Mouse (Mus musculus) lung, postnatal 0 days (tissue): ENCODE results near the gene Poldip2. TPM values are rescaled to one million over a fixed set of nuclear protein-coding genes. Genes with fewer than 3 reads are reported as not detected.

Experiments used
- ATAC-seq: fragments of 200-750 bp; cut with Nextera tagmentation; 2 replicates; pipeline ENCODE4 v1.8.0; 2017; ENCODE audit warnings: moderate library complexity
- DNase-seq: peaks from one replicate; pipeline ENCODE4 v3.0.0-alpha.2; 2016; ENCODE audit warnings: low spot score
- H3K27ac ChIP-seq: fragments of 300-500 bp; sonication (generic); 2 replicates; pipeline ENCODE4 v1.5.1; 2014; ENCODE audit warnings: antibody characterized with exemption, mild to moderate bottlenecking, low read length, mixed read lengths
- H3K27me3 ChIP-seq: fragments of 300-500 bp; sonication (generic); replicated peaks from 2 replicates; pipeline ENCODE4 v1.6.1; 2014; ENCODE audit warnings: low read length, mixed read lengths; ENCODE audit not compliant: insufficient read depth
- H3K36me3 ChIP-seq: fragments of 300-500 bp; sonication (generic); 2 replicates; pipeline ENCODE4 v1.6.1; 2014; ENCODE audit warnings: low read length, mixed read lengths; ENCODE audit not compliant: insufficient read depth
- H3K4me1 ChIP-seq: fragments of 300-500 bp; sonication (generic); 2 replicates; pipeline ENCODE4 v1.6.1; 2014; ENCODE audit warnings: antibody characterized with exemption, low read depth, low read length, mixed read lengths; ENCODE audit not compliant: insufficient read depth
- H3K4me2 ChIP-seq: fragments of 300-500 bp; sonication (generic); replicated peaks from 2 replicates; pipeline ENCODE4 v1.6.1; 2014; ENCODE audit warnings: low read depth, mild to moderate bottlenecking, low read length, moderate library complexity, mixed read lengths
- H3K4me3 ChIP-seq: fragments of 300-500 bp; sonication (generic); 2 replicates; pipeline ENCODE4 v1.5.1; 2014; ENCODE audit warnings: low read depth, low read length
- H3K9ac ChIP-seq: fragments of 300-500 bp; sonication (generic); replicated peaks from 2 replicates; pipeline ENCODE4 v1.6.1; 2014; ENCODE audit warnings: low read depth, mild to moderate bottlenecking
- H3K9me3 ChIP-seq: fragments of 300-500 bp; sonication (generic); 2 replicates; pipeline ENCODE4 v1.6.1; 2016; ENCODE audit warnings: low read length, mixed read lengths
- CTCF ChIP-seq: IDR thresholded peaks from 2 replicates; pipeline ENCODE4 v1.5.1; 2016; ENCODE audit warnings: antibody characterized with exemption, mild to moderate bottlenecking
- EP300 ChIP-seq: IDR thresholded peaks from 2 replicates; pipeline ENCODE4 v1.6.1; 2016; ENCODE audit warnings: antibody characterized with exemption, mild to moderate bottlenecking, control low read depth
- WGBS: fragments of 180-500 bp; shearing (Covaris S2); extraction: QIAGEN DNeasy Blood & Tissue Kit; methylation state at CpG from one replicate; pipeline ENCODE4 v1.1.7; 2014; 5-methylcytosine and 5-hydroxymethylcytosine counted together
- polyA plus RNA-seq: library from polyadenylated mRNA; unstranded; fragments of >200 nt; fragmentation: Nextera tagmentation; extraction: Ambion mirVana; gene quantifications from 2 replicates; pipeline ENCODE4 v1.2.1, GENCODE M21; 2015

The Poldip2 gene
- polyA plus RNA-seq, 1 experiment from 2014 or later = 111 TPM

- Histone ChIP-seq H3K4me3 (no peak overlapping the region), H3K9ac (no peak overlapping the region), H3K9me3 (no peaks in the 10 kb centered on the region), H3K4me1 (0 out of 2 replicates have a peak, but pooled peaks cover 5% of the 10 kb centered on the region), H3K36me3 (no peaks in the 10 kb centered on the region), H3K27ac (no peak overlapping the region), H3K4me2 (no peak overlapping the region), H3K27me3 (peaks cover 13% of the 10 kb centered on the region; the same call in 1 of the 2 replicates)
- TF ChIP-seq CTCF (no peak), EP300 (no peak)
- ATAC-seq = no peak
- WGBS = 28% methylated on average over 16 of the region's 16 CpGs
- DNase-seq = no peak
Observed at GRCm38 (mm10) chr11:78499543-78499942, 12.4 kb upstream of the Poldip2 start.

DNA sequence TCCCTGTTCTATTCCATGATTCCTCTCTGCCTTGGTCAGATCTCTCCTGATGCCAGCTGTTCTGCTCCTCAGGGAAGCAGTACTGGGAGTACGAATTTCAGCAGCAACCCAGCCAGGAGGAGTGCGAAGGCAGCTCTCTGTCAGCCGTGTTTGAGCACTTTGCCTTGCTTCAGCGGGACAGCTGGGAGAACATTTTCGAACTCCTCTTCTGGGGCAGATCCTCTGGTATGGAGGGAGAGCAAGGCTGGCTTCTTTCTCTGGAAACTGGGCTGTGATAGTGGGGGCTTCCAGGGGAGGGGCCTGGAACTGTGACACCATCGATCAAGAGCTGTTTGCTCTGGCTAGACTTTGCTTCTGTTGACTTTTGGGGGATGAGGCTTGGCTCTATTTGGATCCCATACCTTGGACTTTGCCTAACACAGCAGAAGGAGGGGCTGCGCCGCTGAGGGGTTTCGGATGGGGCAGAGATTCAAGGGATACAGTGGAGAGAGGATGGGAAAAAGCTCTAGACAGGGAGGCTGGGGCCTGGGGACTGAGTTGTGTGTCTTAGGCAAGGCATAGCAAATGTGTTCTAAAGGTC is 11.3 kb upstream of the Poldip2 start:
- Histone ChIP-seq H3K9ac (no peak overlapping the region), H3K27me3 (peaks cover 8% of the 10 kb centered on the region; the same call in 1 of the 2 replicates), H3K36me3 (no peaks in the 10 kb centered on the region), H3K4me1 (0 out of 2 replicates have a peak, but pooled peaks cover 5% of the 10 kb centered on the region), H3K4me2 (no peak overlapping the region), H3K4me3 (no peak overlapping the region), H3K27ac (no peak overlapping the region), H3K9me3 (no peaks in the 10 kb centered on the region)
- ATAC-seq (no peak), DNase-seq (no peak)
- TF ChIP-seq EP300 (no peak), CTCF (no peak)
- 53% methylated on average over 9 of the region's 9 CpGs for WGBS

- no peak for TF ChIP-seq CTCF
- TF ChIP-seq EP300 = no peak
- H3K4me3 ChIP-seq = no peak overlapping the region
- ATAC-seq (no peak), DNase-seq (no peak)
- no peak overlapping the region for H3K27ac ChIP-seq
- no peak overlapping the region for H3K9ac ChIP-seq
- peaks cover 8% of the 10 kb centered on the region; the same call in 1 of the 2 replicates for H3K27me3 ChIP-seq
- WGBS = 66% methylated on average over 20 of the region's 20 CpGs
- 0 out of 2 replicates have a peak, but pooled peaks cover 5% of the 10 kb centered on the region for H3K4me1 ChIP-seq
- no peaks in the 10 kb centered on the region for H3K9me3 ChIP-seq
- H3K36me3 ChIP-seq = 0 out of 2 replicates have a peak, but pooled peaks cover 7% of the 10 kb centered on the region
- no peak overlapping the region for H3K4me2 ChIP-seq
Observed at GRCm38 (mm10) chr11:78501529-78501928, 10.5 kb upstream of the Poldip2 start.

DNA sequence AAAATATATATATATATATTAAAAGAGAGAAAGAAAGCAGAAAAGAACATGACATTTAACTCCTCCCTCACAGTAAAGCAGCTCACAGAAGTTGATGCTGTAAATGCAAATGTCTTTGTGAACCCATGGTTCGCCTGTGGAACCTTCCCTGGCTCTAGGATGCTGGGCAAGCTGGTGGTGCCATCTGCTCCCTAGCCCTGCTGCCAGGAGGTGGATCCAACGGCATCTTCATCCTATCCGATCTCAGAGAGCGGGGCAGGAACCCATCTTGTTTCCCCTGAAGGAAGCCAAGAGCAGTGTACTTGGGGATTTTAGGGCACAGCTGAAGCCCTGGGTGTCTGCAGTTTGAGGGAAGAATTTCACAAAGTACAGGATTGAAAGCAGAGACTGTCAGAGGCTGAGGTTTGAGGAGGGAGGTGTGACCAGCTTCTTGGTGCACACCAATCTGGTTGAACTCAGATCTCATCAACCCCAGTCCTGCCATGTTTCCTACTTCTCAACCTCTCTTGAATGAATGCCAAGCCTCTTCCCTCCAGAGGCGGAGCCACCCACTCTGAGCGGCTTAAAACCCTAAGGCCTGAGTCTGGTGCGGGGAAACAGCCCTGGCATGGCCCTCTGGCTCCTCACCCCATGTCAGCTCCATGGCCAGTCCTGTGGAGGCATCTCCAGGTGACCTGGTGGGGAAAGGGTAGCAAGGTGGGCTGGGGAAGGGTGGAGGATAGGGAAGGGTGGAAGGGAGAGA is 8.9 kb upstream of the Poldip2 start, which contains the start of gene Sebox:
TSS of gene Sebox (plus strand) at position 539 of the 742 bp plus-strand sequence.
- Histone ChIP-seq H3K9ac (no peak within 1 kb of the TSS), H3K4me3 (no peak within 1 kb of the TSS), H3K9me3 (no peaks in the 10 kb centered on the region), H3K4me2 (no peak within 1 kb of the TSS), H3K4me1 (no peaks in the 10 kb centered on the region), H3K36me3 (peaks cover 14% of the 10 kb centered on the region), H3K27ac (no peak within 1 kb of the TSS), H3K27me3 (peaks cover 8% of the 10 kb centered on the region; the same call in 1 of the 2 replicates)
- 57% methylated on average over 7 of the region's 7 CpGs for WGBS
- ATAC-seq (no peak), DNase-seq (no peak)
- TF ChIP-seq CTCF = no peak
- no peak for TF ChIP-seq EP300

- 79% methylated on average over 3 of the region's 3 CpGs for WGBS
- H3K4me1 ChIP-seq = no peaks in the 10 kb centered on the region
- H3K27me3 ChIP-seq = no peaks in the 10 kb centered on the region
- DNase-seq = no peak
- no peaks in the 10 kb centered on the region for H3K9me3 ChIP-seq
- no peak overlapping the region for H3K4me2 ChIP-seq
- no peak for ATAC-seq
- H3K4me3 ChIP-seq = no peak overlapping the region
- TF ChIP-seq CTCF (no peak), EP300 (no peak)
- peaks cover 20% of the 10 kb centered on the region for H3K36me3 ChIP-seq
- no peak overlapping the region for H3K9ac ChIP-seq
- no peak overlapping the region for H3K27ac ChIP-seq
Observed at GRCm38 (mm10) chr11:78505430-78505829, 6.6 kb upstream of the Poldip2 start.

DNA sequence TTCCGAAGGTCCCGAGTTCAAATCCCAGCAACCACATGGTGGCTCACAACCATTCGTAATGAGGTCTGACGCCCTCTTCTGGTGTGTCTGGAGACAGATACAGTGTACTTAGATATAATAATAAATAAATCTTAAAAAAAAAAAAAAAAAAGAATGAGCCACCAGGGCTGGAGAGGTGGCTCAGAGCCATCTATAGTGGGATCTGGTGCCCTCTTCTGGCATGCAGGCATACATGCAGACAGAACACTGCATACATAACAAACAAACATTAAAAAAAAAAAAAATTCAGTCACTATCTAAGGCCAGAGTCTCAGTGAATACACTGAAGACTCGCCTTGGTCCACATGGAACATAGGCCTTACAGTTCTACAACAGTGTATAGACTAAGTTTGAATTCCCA is 2.8 kb upstream of the Poldip2 start:
- Histone ChIP-seq H3K4me2 (no peak overlapping the region), H3K9me3 (no peaks in the 10 kb centered on the region), H3K27ac (no peak overlapping the region), H3K4me3 (no peak overlapping the region), H3K27me3 (no peaks in the 10 kb centered on the region), H3K4me1 (peaks cover 3% of the 10 kb centered on the region; the same call in 1 of the 2 replicates), H3K36me3 (peaks cover 20% of the 10 kb centered on the region), H3K9ac (no peak overlapping the region)
- ATAC-seq (no peak), DNase-seq (peak; percentile 33)
- TF ChIP-seq EP300 (no peak), CTCF (peak; percentile 53)
- WGBS = 82% methylated on average over 5 of the region's 5 CpGs
